Mouse (Mus musculus) thymus, adult 18-20 months (tissue): ENCODE data around the gene Npw.
"Not testable (repeated sequence)": the region's sequence is repeated elsewhere in the genome, so short reads cannot be mapped to it uniquely, and the experiment has no call there.

Source experiments
- DNase-seq, 2 experiments: peaks; one replicate each; pipeline ENCODE4 v3.0.0; 2022; ENCODE audit warnings: mixed read lengths in 2 of 2

The Npw gene

GRCm38 (mm10) chr17:24670246-24670844 lies 12.1 kb upstream of the Npw start:
- DNase-seq = no peak

DNA sequence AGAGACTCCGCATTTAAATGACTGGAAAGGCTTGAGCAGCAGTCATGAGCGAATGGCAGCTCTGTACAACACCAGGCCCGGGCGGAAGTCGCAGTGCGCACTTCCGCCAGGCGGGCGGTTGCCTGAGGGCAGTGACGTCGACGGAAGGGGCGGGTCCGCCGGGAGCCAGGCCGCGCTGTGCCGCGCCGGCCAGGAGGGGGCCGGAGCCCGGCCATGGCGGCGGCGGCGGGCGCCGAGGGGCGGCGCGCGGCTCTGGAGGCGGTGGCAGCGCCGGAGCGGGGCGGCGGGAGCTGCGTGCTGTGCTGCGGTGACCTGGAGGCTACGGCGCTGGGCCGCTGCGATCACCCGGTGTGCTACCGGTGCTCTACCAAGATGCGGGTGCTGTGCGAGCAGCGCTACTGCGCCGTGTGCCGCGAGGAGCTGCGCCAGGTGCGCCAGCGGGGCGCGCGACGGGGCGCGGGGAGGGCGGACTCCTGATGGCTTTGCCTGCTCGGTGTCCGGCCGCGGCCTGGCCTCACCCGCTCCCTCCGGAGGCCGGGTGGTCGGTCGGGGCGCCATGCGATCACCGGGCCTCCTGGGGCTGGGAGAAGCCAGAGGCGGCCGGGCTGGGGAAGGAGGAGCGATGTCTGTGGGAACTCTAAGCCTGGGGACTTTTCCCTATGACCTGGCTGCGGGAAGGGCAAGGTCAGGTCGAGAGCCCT lies 11.4 kb upstream of the Npw start, which contains the start of gene Zfp598:
TSS of gene Zfp598 (plus strand) at position 143 of the 701 bp plus-strand sequence.
- peak; percentile 84 to 86 for DNase-seq

DNA sequence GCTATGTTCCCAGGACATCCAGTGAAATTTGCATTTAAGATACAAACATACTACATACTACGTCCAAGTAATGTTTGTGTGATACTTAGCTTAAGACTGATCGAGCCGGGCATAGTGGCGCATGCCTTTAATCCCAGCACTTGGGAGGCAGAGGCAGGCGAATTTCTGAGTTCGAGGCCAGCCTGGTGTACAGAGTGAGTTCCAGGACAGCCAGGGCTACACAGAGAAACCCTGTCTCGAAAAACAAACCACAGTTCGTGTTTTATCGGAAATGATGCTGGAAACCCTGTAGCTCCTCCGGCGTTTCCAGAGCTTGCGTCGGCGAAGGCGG lies 10.9 kb upstream of the Npw start:
- DNase-seq = not testable (repeated sequence)

DNA sequence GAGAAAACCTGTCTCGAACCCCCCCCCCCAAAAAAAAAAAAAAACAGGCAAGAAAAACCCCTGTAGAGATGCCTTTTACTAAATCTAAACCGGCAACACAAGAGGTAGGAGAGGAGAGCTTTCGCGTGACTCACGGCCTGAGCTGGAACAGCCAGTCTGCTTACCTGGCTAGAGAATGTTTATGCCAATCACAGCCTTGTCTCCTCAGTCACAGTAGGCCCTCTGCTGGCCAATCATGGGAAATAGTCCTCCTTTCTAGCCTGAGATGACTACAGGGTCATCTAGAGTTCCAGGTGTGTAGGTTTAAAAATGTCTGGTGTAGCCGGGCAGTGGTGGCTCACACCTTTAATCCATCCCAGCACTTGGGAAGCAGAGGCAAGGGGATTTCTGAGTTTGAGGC lies 9.2 kb upstream of the Npw start:
- DNase-seq = peak in 1 of 2 experiments; percentile 41

GRCm38 (mm10) chr17:24667011-24667410 lies 8.8 kb upstream of the Npw start:
- not testable (repeated sequence) for DNase-seq

DNA sequence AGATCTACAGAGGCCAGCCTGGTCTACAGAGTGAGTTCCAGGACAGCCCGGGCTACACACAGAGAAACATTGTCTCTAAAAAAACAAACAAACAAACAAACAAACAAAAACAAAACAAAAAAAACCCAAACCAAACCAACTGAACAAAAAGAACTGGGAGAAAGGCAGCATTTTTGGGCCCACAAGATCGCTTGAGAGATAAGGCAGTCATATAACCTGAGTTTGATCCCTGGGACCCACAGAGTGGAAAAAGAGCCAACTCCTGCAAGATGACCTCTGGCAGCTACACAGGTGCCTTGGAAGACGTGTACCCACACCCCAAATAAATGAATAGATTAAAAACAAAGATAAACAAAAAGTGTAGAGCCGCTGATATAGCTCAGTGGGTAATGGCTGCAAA lies 3.3 kb downstream of the Npw start:
- no peak for DNase-seq

DNA sequence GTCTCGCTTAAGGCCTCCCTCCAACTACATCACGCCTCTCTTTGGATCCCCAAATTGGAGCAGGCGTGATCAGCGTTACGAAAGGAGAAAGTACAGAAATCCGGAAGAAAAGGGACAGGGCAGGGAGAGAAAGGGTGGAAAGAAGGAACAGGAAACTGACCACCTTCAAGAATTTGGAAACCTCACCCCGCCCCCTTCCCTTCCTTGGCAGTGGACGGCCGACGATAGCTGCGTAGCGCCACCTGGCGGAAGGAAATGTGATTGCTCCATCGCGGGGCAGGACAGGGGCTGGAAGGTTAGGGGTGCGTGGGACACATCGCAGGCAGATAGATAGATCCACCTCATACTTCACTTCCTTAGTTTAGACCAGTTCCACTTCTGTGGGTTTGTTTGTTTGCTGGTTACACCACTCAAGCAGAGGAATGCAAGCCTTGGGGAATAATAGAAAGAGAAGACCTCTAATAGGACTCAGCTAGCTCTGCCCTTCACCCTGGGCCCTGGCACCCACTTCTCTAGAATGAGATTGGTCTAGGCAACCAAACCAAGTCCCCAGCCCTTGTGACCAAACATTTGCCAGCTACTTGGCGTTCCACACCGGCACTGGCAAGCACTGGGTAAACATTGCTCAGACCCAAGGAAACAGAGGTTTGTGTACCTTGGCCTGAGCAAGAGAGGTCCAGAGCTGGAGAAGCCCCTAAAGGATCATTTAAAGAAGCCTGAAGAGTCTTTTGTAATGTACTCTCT lies 4.1 kb downstream of the Npw start:
- peak in 1 of 2 experiments; percentile 46 for DNase-seq

DNA sequence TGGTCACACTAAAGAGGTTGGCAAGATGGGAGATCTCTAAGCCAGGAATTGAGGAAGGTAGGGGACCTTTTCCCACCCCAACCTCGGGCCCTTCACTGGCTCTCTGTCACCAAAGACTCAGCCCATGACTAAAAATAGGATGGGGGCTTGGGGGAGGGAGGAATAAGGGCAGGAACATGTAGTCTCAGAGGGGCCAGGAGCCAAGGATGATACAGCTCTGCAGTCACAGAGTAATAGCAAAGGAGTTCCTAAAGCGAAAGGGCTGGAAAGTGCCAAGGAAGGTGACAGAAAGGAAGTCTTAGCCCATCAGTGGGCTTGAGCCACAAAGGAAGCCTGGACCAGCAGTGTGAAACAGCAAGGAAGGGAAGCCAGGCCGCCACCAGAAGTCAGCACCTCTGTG lies 6.4 kb downstream of the Npw start:
- DNase-seq = no peak

- DNase-seq = no peak
These were observed 7.5 kb downstream of the Npw start for GRCm38 (mm10) chr17:24650766-24651165.

- DNase-seq = no peak
These were observed 8.1 kb downstream of the Npw start, which contains the start of gene Slc9a3r2 for GRCm38 (mm10) chr17:24650070-24650616. Slc9a3r2 (minus strand) TSS chr17:24650327.

GRCm38 (mm10) chr17:24649581-24650069 lies 8.6 kb downstream of the Npw start:
- DNase-seq = no peak

DNA sequence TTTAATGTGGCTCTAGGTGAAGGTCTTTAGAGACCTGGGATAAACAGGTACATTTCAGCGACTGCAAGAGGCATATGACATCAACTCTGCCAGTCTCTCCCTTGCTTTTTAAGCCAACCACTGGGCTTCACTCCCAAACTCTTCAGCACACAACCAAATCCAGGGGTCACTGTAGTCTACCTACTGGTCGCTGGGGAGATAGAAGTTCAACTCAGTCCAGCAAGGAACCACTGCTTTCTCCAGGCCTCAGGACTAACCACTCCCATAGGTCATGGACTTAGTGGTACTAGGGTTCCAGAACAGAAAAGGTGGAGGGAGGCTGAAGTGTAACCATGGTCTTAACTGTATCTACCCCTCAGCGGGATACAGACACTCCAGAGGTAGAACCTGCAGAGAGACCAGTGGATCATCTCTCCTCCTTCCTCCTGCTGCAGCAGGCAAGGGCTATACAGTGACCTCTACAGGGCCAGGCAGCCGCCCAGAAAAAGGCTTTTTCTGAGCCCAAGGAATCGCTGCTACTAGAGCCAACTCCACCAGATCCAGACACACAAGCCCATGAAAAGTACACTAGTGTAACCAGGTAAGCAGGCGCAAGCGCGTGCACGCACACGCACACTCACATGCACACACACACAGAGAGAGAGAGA lies 9.4 kb downstream of the Npw start:
- no peak for DNase-seq

DNA sequence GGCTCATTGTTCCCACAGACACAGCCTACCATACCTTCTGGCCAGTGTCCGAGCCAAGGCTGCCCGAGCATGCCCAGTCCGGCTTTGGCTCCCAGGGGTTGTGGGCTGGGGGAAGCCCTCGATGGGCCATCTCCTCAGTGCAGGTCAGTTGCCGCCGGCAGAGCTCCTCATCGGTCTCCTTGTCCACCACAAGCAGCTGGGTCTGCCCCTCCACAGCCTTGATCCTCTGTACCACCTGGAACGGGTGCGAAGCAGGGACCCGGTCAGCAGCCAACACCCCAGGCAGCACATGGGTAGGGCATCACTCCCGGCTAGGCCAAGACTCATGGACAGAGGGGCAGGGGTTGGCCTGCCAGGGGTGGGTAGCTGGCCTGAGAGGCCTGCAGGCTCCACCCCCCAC lies 10.8 kb downstream of the Npw start:
- DNase-seq = no peak

GRCm38 (mm10) chr17:24646381-24646780 lies 11.9 kb downstream of the Npw start:
- DNase-seq = no peak

DNA sequence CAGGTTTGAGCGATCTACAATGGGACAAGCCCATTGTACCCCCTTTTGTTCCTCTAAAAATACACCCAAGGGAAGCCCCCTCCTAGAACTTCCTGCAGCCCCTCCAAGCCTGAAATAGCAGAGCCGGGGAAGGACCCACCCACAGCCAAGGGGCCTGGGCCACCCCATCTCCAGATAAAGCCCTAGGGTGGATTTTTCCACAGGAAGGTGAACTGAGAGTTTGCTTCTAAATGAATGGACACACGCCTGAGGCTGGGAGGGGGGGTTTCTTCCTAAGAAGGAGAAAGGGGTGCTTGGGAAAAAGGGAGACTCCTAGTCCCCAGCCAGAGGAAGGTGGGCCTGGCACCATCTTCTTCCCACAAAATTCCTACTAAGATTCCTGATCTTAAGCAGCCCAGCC lies 12.3 kb downstream of the Npw start:
- DNase-seq = no peak

GRCm38 (mm10) chr17:24644875-24645721 lies 13.2 kb downstream of the Npw start:
- no peak for DNase-seq

GRCm38 (mm10) chr17:24644030-24644715 lies 14.1 kb downstream of the Npw start:
- no peak for DNase-seq

- DNase-seq = no peak
These were observed 15.4 kb downstream of the Npw start for GRCm38 (mm10) chr17:24642791-24643343.

DNA sequence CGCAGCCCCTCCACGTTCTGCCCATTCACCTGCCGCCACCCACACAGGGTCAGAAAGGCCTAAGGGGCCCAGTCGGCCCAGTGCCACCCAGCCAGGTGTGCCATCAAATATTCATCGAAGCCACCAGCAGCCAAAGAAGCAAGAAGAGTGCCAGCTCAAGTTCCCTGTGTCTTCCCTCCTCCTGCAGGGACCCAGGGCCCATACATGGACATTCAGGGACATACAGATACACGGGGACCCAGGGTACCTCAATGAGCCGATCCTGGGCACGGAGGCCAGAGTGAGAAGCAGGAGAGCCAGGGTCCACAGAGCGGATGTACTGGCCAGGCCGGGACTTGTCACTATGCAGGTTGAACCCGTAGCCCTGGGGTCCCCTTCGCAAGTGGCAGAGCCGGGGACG lies 16.3 kb downstream of the Npw start:
- DNase-seq = no peak

- DNase-seq = no peak
These were observed 17.7 kb downstream of the Npw start for GRCm38 (mm10) chr17:24640581-24640980.

GRCm38 (mm10) chr17:24640119-24640518 lies 18.1 kb downstream of the Npw start:
- no peak for DNase-seq
